Mouse (Mus musculus) midbrain, embryonic 16.5 days (tissue): ENCODE results near the gene Serpine1. TPM values are rescaled to one million over a fixed set of nuclear protein-coding genes. Genes with fewer than 3 reads are reported as not detected.
A peak's percentile ranks its signal among the peaks of the same experiment; 100 is the strongest.

Source experiments
- ATAC-seq: fragments of 200-750 bp; cut with Nextera tagmentation; 2 replicates; pipeline ENCODE4 v1.8.0; 2017; ENCODE audit warnings: moderate TSS enrichment
- H3K27ac ChIP-seq: fragments of 300-500 bp; sonication (generic); 2 replicates; pipeline ENCODE4 v1.5.1; 2014; ENCODE audit warnings: mild to moderate bottlenecking, low read length, mixed read lengths
- H3K27me3 ChIP-seq: fragments of 300-500 bp; sonication (generic); 2 replicates; pipeline ENCODE4 v1.6.1; 2014; ENCODE audit warnings: low read depth, low read length, mixed read lengths; ENCODE audit not compliant: control insufficient read depth, insufficient read depth
- H3K36me3 ChIP-seq: fragments of 300-500 bp; sonication (generic); 2 replicates; pipeline ENCODE4 v1.6.1; 2014; ENCODE audit warnings: mild to moderate bottlenecking, low read length, moderate library complexity, mixed read lengths; ENCODE audit not compliant: control insufficient read depth, insufficient read depth
- H3K4me1 ChIP-seq: fragments of 300-500 bp; sonication (generic); 2 replicates; pipeline ENCODE4 v1.6.1; 2014; ENCODE audit warnings: mild to moderate bottlenecking, low read length, mixed read lengths; ENCODE audit not compliant: control insufficient read depth, insufficient read depth
- H3K4me2 ChIP-seq: fragments of 300-500 bp; sonication (generic); 2 replicates; pipeline ENCODE4 v1.6.1; 2014; ENCODE audit warnings: mild to moderate bottlenecking, low read length, mixed read lengths
- H3K4me3 ChIP-seq: fragments of 300-500 bp; sonication (generic); 2 replicates; pipeline ENCODE4 v1.5.1; 2014; ENCODE audit warnings: low read depth, mild to moderate bottlenecking, low read length, moderate library complexity, mixed read lengths
- H3K9ac ChIP-seq: fragments of 300-500 bp; sonication (generic); 2 replicates; pipeline ENCODE4 v1.6.1; 2014; ENCODE audit warnings: low read depth, low read length, mixed read lengths
- H3K9me3 ChIP-seq: fragments of 300-500 bp; sonication (generic); replicated peaks from 2 replicates; pipeline ENCODE4 v1.6.1; 2014; ENCODE audit warnings: mild to moderate bottlenecking, low read length, mixed read lengths; ENCODE audit not compliant: control insufficient read depth, poor library complexity, severe bottlenecking
- WGBS: fragments of 180-500 bp; shearing (Covaris S2); extraction: QIAGEN DNeasy Blood & Tissue Kit; methylation state at CpG from one replicate; pipeline ENCODE4 v1.1.7; 2014; 5-methylcytosine and 5-hydroxymethylcytosine counted together
- polyA plus RNA-seq: library from polyadenylated mRNA; unstranded; fragments of >200 nt; fragmentation: Nextera tagmentation; extraction: Ambion mirVana; gene quantifications from 2 replicates; pipeline ENCODE4 v1.2.1, GENCODE M21; 2015

The Serpine1 gene
- polyA plus RNA-seq, 1 experiment from 2014 or later, result 0.41 TPM

- Histone ChIP-seq H3K36me3 (no peaks in the 10 kb centered on the region), H3K4me2 (no peak overlapping the region), H3K9me3 (no peaks in the 10 kb centered on the region), H3K9ac (no peak overlapping the region), H3K4me3 (no peak overlapping the region), H3K27me3 (no peaks in the 10 kb centered on the region), H3K27ac (no peak overlapping the region), H3K4me1 (peaks cover 1% of the 10 kb centered on the region)
- no peak for ATAC-seq
- WGBS, result 93% methylated on average over 12 of the region's 12 CpGs
Measured at GRCm38 (mm10) chr5:137110863-137111262, 38.8 kb upstream of the Serpine1 start.

- H3K4me1 ChIP-seq, result no peaks in the 10 kb centered on the region
- H3K27me3 ChIP-seq, result no peaks in the 10 kb centered on the region
- no peak overlapping the region for H3K4me2 ChIP-seq
- H3K4me3 ChIP-seq, result no peak overlapping the region
- no peak overlapping the region for H3K27ac ChIP-seq
- H3K9me3 ChIP-seq, result no peaks in the 10 kb centered on the region
- no peak for ATAC-seq
- H3K36me3 ChIP-seq, result no peaks in the 10 kb centered on the region
- H3K9ac ChIP-seq, result no peak overlapping the region
- WGBS, result 56% methylated on average over 25 of the region's 25 CpGs
Measured at GRCm38 (mm10) chr5:137109941-137110593, 38.0 kb upstream of the Serpine1 start.

DNA sequence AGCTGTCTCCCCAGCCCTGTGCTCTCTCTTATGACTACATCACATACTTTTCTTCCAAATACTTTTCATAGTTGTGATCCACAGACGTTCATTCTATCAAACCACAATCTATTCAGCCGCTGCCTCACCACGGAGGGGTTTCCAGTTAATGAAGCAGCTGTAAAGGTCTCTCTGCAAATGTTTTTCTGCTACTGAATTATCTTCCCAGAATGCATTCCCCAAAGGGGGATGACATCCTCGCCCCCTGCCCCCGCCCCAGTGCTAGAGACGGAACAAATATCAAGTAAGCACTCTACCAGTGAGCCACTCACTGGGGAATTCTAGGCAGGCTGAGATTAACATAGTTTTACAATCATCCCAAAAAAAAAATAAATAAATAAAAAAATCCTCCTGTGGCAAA lies 36.0 kb upstream of the Serpine1 start:
- Histone ChIP-seq H3K4me2 (no peak overlapping the region), H3K27me3 (no peaks in the 10 kb centered on the region), H3K9me3 (no peaks in the 10 kb centered on the region), H3K4me1 (peaks cover 1% of the 10 kb centered on the region; the same call in 1 of the 2 replicates), H3K4me3 (no peak overlapping the region), H3K27ac (no peak overlapping the region), H3K36me3 (no peaks in the 10 kb centered on the region), H3K9ac (no peak overlapping the region)
- WGBS, result 60% methylated on average over 6 of the region's 6 CpGs
- ATAC-seq, result no peak

DNA sequence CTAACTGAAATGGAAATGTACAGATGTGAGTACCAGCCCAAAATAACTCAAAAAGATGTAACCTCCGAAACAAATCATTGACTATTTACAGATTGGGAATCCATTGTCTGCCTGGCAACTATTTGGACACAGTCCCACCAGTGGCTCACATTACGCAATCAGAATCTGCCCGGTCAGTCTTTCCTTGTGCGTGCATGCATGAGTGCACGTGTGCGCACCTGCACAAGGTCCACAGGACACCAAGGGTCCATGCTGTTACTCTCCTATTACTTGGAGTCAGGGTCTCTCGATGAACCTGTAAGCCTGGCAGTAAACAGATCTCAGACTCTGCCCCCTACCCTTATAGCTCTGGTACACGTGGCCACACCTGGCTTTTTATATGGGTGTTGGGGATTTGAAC lies 35.6 kb upstream of the Serpine1 start:
- H3K9me3 ChIP-seq, result no peaks in the 10 kb centered on the region
- no peak overlapping the region for H3K4me3 ChIP-seq
- no peak for ATAC-seq
- WGBS, result 87% methylated on average over 8 of the region's 8 CpGs
- no peaks in the 10 kb centered on the region for H3K36me3 ChIP-seq
- no peak overlapping the region for H3K9ac ChIP-seq
- no peak overlapping the region for H3K4me2 ChIP-seq
- no peaks in the 10 kb centered on the region for H3K27me3 ChIP-seq
- peaks cover 3% of the 10 kb centered on the region; the same call in 1 of the 2 replicates for H3K4me1 ChIP-seq
- H3K27ac ChIP-seq, result no peak overlapping the region

GRCm38 (mm10) chr5:137107024-137107423 lies 35.0 kb upstream of the Serpine1 start:
- 7% methylated on average over 6 of the region's 6 CpGs for WGBS
- no peaks in the 10 kb centered on the region for H3K27me3 ChIP-seq
- H3K27ac ChIP-seq, result no peak overlapping the region
- H3K4me2 ChIP-seq, result peak overlapping the region; percentile 30; the same call in 1 of the 2 replicates
- peak; percentile 54; the same call in 1 of the 2 replicates for ATAC-seq
- H3K9ac ChIP-seq, result no peak overlapping the region
- peaks cover 3% of the 10 kb centered on the region; the same call in 1 of the 2 replicates for H3K4me1 ChIP-seq
- no peak overlapping the region for H3K4me3 ChIP-seq
- H3K36me3 ChIP-seq, result no peaks in the 10 kb centered on the region
- H3K9me3 ChIP-seq, result no peaks in the 10 kb centered on the region

- Histone ChIP-seq H3K9me3 (no peaks in the 10 kb centered on the region), H3K36me3 (no peaks in the 10 kb centered on the region), H3K4me3 (no peak overlapping the region), H3K27me3 (no peaks in the 10 kb centered on the region), H3K9ac (no peak overlapping the region), H3K27ac (no peak overlapping the region), H3K4me1 (peaks cover 3% of the 10 kb centered on the region; the same call in 1 of the 2 replicates), H3K4me2 (no peak overlapping the region)
- WGBS, result 82% methylated on average over 4 of the region's 4 CpGs
- no peak for ATAC-seq
Measured at GRCm38 (mm10) chr5:137106434-137106833, 34.4 kb upstream of the Serpine1 start.

DNA sequence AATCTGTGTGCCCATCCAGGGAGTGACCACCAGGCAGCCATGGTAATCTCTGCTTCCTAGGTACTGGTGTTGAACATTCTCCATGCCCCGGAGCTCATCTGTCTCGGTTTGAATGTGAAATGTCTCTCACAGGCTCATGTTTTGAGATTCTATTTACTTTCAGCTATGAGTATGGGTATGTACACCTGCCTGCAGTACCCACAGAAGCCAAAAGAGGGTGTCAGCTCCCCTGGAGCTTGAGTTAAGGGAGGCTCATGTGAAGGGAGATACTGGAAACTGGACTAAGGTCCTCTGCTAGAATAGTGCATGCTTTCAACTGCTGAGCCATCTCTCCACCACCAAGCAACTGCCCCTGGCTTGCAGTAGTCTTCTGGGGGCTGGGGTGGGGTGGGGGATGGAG lies 31.9 kb upstream of the Serpine1 start:
- WGBS, result 90% methylated on average over 2 of the region's 2 CpGs

DNA sequence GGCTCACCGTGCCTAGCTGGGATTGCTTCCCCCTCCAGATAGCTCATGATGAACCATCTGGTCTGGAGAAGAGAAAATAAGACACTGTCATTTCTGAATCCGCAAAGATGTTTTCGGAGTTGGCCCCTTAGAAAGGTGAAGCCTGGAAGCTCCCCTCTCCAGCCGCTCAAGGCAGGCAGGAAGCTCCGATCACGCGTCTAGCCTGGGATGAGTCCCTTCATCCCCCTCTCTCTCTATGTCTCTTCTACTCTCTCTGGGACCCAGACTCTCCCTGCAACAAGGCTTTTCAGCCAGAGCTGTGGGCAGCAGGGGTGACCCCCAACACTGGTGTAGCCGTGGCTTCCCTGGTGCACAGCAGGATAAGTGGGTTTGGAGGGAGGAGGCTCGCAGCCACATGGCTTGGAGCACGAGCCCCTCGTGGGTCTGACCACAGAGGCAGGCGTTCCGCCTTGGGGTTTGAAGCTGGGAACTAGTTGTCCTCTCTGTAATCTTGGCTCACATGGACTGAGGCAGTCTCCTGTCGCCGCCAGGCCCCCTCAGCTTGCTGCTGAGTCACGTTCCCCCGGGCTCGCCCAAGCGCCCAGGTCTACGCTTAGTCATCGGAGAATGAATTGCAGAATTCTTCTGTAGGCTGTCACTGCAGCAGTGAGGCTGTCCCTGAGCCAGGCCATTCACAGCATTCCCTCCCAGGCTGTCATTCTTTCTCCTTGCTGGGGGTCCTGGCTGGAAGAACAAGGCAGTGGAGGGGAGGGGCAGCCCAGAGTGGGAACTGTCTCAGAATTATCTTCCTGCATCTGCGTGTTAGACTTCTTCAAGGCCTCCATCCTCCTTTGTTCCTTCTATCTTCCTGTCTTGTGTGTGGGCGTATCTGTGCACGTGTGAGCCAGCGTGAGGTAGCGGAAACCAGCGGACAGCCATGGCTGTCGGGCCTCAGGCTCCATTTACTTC lies 30.8 kb upstream of the Serpine1 start:
- WGBS, result 63% methylated on average over 28 of the region's 28 CpGs
- Histone ChIP-seq H3K9ac (no peak overlapping the region; the same call in 1 of the 2 replicates), H3K4me2 (no peak overlapping the region), H3K36me3 (no peaks in the 10 kb centered on the region), H3K27me3 (no peaks in the 10 kb centered on the region), H3K9me3 (no peaks in the 10 kb centered on the region), H3K27ac (no peak overlapping the region), H3K4me1 (peaks cover 3% of the 10 kb centered on the region; the same call in 1 of the 2 replicates), H3K4me3 (no peak overlapping the region)
- no peak for ATAC-seq

More for the DNA sequence above, 31.9 kb upstream of the Serpine1 start:
- no peaks in the 10 kb centered on the region for H3K9me3 ChIP-seq
- no peak overlapping the region for H3K9ac ChIP-seq
- no peak overlapping the region for H3K4me2 ChIP-seq
- ATAC-seq, result no peak
- H3K4me1 ChIP-seq, result peaks cover 3% of the 10 kb centered on the region; the same call in 1 of the 2 replicates
- H3K4me3 ChIP-seq, result no peak overlapping the region
- no peaks in the 10 kb centered on the region for H3K36me3 ChIP-seq
- no peaks in the 10 kb centered on the region for H3K27me3 ChIP-seq
- no peak overlapping the region for H3K27ac ChIP-seq

DNA sequence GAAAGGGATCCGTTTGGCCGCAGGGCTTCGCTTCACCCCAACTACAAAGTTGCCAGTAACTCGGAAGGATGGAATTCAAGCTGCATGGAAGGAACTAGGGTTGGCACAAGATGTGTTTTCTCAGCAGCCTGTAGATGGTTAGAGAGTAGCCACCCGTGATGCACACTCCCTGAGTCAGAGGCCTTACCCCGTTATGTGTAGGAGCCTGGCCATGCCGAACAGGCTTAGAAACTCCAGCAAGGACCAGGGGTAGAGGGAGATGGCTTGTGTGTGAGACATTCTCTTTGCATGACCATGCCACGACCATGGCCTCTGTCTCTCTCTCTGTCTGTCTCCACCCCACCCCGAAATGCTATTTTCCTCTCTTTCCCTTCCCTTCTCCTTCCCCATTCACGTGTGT lies 30.0 kb upstream of the Serpine1 start:
- H3K36me3 ChIP-seq, result no peaks in the 10 kb centered on the region
- WGBS, result 76% methylated on average over 10 of the region's 10 CpGs
- peaks cover 3% of the 10 kb centered on the region; the same call in 1 of the 2 replicates for H3K4me1 ChIP-seq
- H3K9me3 ChIP-seq, result no peaks in the 10 kb centered on the region
- H3K4me2 ChIP-seq, result no peak overlapping the region
- H3K27me3 ChIP-seq, result no peaks in the 10 kb centered on the region
- no peak overlapping the region for H3K4me3 ChIP-seq
- no peak overlapping the region for H3K27ac ChIP-seq
- ATAC-seq, result no peak
- no peak overlapping the region for H3K9ac ChIP-seq
